Mouse (Mus musculus) megakaryocyte, embryonic 14.5 days (primary cell): ENCODE results near the gene Clpx.

ENCODE experiments used
- FLI1 ChIP-seq: IDR thresholded peaks from 2 replicates; pipeline ENCODE4 v1.6.1; 2012; ENCODE audit warnings: low read length, inconsistent platforms, mixed read lengths
- GATA1 ChIP-seq: IDR thresholded peaks from 3 replicates; pipeline ENCODE4 v1.6.1; 2012; ENCODE audit warnings: mixed read lengths, low read length, inconsistent platforms, borderline replicate concordance

DNA sequence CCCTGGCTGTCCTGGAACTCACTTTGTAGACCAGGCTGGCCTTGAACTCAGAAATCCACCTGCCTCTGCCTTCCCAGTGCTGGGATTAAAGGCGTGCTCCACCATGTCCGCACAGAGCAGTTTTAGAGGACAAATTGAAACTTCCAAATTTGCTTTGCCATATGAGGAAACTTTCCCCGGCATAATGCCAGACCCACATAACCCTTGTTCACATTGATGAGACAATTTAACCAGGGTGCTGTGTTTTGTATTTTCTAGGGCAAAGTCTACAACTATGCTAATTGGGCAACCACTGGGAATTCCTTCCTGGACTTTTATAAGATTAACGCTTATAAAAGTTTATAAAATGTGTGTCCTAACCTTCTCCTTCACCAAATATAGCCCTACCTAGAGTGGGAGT, 4.1 kb upstream of the Clpx start:
- TF ChIP-seq FLI1, result no peak
- no peak for TF ChIP-seq GATA1
